Mouse (Mus musculus): Measurements from ENCODE around the gene Rbms1.

Rbms1 gene

GRCm38 (mm10) chr2:60918401-60918800, 44.6 kb downstream of the Rbms1 start:
- DNase-seq (ENCODE audit: low spot score in 2 of 2), result no peak

GRCm38 (mm10) chr2:60914524-60915280, 48.3 kb downstream of the Rbms1 start:
- no peak for DNase-seq (ENCODE audit: low spot score in 2 of 2)

GRCm38 (mm10) chr2:60913281-60913680, 49.7 kb downstream of the Rbms1 start:
- DNase-seq (ENCODE audit: low spot score in 2 of 2), result no peak

DNA sequence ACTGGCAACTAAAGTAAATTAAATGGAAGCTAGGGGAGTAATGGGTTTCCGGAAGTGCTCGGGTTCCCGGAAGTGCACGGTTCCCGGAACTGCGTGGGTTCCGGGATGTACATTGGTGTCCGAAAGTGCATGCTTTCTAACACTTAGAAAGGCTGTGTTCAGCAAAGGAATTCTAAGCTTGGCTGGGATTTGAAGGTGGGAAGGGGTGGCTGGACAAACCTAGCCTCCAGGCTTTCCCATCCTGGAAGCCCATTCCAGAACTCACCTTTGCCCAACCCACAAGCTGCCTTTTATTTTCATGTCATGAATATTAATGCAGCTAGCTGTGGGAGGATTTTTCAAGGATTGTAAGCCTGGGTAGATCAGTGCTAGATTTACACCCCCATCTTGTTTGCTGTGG, 51.3 kb downstream of the Rbms1 start:
- DNase-seq (ENCODE audit: low spot score in 2 of 2), result no peak

GRCm38 (mm10) chr2:60910820-60911219, 52.2 kb downstream of the Rbms1 start:
- DNase-seq (ENCODE audit: low spot score in 2 of 2), result no peak

DNA sequence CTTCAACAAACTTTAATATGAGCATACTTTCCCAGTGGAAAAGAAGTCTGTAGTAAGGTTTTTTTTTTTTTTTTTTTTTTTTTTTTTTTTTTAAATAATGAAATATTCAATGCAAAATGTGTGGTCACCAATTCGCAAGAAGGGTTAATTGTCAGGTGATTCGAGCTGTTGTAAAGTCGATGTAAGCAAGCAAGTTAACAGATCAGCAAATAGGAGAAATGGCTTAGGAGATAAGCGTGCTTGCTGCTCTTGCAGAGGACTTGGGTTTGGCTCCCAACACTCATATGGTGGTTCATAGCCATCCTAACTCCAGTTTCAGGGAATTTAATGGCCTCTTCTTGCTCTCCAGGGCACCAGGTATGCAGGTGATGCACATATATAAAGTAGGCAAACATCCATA, 54.4 kb downstream of the Rbms1 start:
- no peak for DNase-seq (ENCODE audit: low spot score in 2 of 2)

GRCm38 (mm10) chr2:60908116-60908515, 54.9 kb downstream of the Rbms1 start:
- no peak for DNase-seq (ENCODE audit: low spot score in 2 of 2)

- no peak for DNase-seq (ENCODE audit: low spot score in 2 of 2)
These were observed 57.7 kb downstream of the Rbms1 start for GRCm38 (mm10) chr2:60905283-60905682.

DNA sequence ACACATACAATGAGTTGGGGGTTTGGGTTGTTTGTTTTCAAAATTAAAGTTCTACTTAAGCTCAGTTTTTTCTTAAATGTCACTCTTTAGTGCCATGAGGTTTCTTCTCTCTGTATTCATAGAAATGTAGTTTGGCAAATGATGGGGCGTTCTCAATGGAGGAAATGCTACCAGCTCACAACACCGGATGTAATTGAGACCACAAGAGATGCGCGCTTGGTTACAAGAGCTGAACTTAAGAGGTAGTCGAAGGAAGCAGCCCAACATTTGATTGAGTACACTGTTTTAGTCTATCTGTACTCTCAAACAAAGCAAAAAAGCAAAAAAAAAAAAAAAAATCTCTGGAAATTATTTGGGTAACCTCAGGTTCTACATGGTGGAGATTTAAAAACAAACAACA, 58.9 kb downstream of the Rbms1 start:
- DNase-seq (ENCODE audit: low spot score in 2 of 2), result no peak

GRCm38 (mm10) chr2:60903535-60903934, 59.5 kb downstream of the Rbms1 start:
- no peak for DNase-seq (ENCODE audit: low spot score in 2 of 2)

- no peak for DNase-seq (ENCODE audit: low spot score in 2 of 2)
These were observed 60.4 kb downstream of the Rbms1 start for GRCm38 (mm10) chr2:60902446-60903137.

DNA sequence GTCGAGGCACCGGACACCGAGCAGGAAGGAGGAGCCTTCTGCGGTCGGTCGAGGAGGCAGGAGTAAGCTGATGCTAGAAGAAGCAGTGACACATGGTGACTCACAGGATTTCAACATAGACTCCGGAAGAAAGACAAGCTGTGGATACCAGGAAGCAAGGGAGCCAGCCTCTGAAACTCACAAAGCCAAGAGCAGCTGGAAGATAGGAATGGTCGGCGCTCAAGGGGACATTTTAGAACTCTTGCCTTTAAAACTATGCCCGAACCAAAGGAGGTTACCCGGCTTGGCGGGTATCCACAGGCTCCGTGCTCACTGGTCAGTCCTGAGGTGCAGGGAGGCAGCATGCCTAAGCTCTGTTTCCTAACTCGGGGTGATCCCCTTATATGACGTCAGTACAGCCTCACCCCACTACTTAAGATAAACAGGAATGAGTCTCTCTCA, 61.5 kb downstream of the Rbms1 start:
- no peak for DNase-seq (ENCODE audit: low spot score in 2 of 2)

GRCm38 (mm10) chr2:60901013-60901412, 62.0 kb downstream of the Rbms1 start:
- DNase-seq (ENCODE audit: low spot score in 2 of 2), result no peak

GRCm38 (mm10) chr2:60893042-60893441, 70.0 kb downstream of the Rbms1 start:
- no peak for DNase-seq (ENCODE audit: low spot score in 2 of 2)

DNA sequence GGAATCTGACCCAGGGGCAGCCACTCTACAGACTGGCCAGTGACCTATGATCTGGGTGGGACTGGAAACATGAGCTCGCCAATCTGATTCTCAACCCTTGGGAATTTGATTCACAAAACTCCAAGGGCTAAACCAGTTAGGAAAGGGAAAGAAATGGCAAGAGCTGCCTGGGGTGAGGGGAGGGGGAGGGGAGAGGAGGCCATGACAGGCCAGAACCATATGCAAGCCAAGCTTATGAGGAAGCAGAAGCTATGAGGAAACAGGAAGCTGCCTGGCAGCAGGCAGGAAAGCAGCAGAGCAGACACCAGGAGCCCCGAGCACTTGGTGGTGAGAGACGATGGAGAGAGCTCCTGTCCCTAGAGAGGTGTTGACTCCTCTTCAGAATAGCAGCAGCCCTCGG, 79.1 kb downstream of the Rbms1 start:
- peak; percentile 25 to 66 for DNase-seq (ENCODE audit: low spot score in 2 of 2)

DNA sequence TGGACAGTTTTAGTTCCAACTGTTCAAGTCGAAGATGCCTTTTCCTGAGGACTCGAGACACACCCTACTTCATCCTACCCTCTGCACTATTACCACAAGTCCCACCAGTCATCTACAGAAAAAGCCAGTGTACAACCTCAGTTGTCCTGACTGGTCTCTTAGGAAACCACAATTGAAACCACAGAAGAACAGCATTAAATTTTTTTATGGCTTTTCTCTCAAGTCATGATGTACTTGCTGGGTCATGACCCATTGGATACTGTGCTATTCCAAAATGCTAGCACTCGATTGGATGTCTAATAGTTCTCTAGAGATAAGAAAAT, 80.0 kb downstream of the Rbms1 start:
- DNase-seq (ENCODE audit: low spot score in 2 of 2), result no peak

GRCm38 (mm10) chr2:60882202-60883042, 80.6 kb downstream of the Rbms1 start:
- no peak for DNase-seq (ENCODE audit: low spot score in 2 of 2)

- DNase-seq (ENCODE audit: low spot score in 2 of 2), result no peak
These were observed 81.4 kb downstream of the Rbms1 start for GRCm38 (mm10) chr2:60881571-60882041.

- peak; percentile 72 to 87 for DNase-seq (ENCODE audit: low spot score in 2 of 2)
These were observed 82.0 kb downstream of the Rbms1 start for GRCm38 (mm10) chr2:60880789-60881570.

GRCm38 (mm10) chr2:60879966-60880788, 82.8 kb downstream of the Rbms1 start:
- no peak for DNase-seq (ENCODE audit: low spot score in 2 of 2)
